Mouse (Mus musculus) testis, postnatal 10 days (tissue): Measurements from ENCODE around the gene Ugp2.
"Not testable (repeated sequence)": the region's sequence is repeated elsewhere in the genome, so short reads cannot be mapped to it uniquely, and the experiment has no call there.

Experiments
- DNase-seq: peaks from one replicate; pipeline ENCODE4 v3.0.0; 2021; ENCODE audit warnings: low spot score

The Ugp2 gene

GRCm38 (mm10) chr11:21332639-21333295, 38.2 kb downstream of the Ugp2 start:
- no peak for DNase-seq

DNA sequence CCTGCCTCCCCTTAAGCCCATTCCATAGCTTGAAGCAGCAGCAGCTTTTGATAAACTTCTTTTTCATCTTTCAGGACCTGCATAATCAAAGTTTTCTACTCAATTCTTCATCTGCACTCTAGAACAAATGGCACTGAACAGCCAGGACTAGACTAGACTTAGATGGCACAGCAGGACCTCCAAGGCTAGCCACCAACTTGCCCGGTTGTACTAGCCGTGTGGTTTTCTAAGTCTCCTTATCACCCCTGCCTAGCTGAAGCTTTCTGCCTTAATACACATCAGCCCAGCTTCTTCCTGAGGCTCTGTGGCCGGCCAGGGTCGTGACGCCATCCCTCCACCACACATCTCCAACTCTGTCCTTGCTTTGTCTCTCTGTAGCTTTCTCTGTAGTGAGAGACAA, 42.9 kb downstream of the Ugp2 start:
- DNase-seq = no peak

GRCm38 (mm10) chr11:21327486-21327885, 43.5 kb downstream of the Ugp2 start:
- no peak for DNase-seq

DNA sequence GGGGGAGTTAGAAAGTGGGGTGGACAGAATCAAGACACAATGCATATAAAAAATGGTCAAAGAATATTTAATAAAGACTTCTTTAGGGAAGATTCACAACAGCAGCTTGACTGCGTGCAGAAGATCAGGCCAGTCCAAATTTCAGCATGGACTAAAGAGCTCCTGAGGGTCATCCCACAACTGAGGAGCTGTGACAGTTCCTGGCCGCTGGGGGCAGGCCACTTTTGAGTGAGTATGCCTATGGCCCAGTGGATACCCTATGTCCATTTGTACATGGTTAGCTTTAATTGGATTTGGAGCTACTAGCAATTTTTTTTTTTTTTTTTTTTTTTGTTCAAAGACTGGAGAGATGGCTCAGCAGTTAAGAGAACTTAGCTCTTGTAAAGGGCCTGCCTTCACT, 44.2 kb downstream of the Ugp2 start:
- no peak for DNase-seq

- no peak for DNase-seq
Measured at GRCm38 (mm10) chr11:21325781-21326180, 45.2 kb downstream of the Ugp2 start.

DNA sequence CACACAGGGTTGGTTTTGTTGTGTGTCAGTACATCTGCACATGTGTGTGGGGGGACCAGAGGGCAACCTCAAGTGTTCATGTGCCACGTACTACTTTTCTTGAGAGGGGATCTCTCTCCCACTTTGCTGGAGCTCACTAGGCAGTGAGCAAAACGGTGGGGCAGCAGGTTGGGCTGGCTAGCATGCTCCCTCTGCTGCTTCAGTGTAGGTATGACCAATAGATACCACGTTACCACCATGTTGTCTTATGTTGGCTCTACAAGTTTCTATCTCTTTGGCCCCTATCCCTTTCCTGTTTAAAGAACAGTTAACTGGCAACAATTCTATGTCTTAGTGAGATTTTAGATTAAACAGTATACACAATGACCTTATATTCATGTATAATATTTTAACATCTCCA, 48.7 kb downstream of the Ugp2 start:
- no peak for DNase-seq

GRCm38 (mm10) chr11:21321577-21321976, 49.4 kb downstream of the Ugp2 start:
- no peak for DNase-seq

- DNase-seq = no peak
Measured at GRCm38 (mm10) chr11:21313922-21314657, 56.9 kb downstream of the Ugp2 start.

GRCm38 (mm10) chr11:21309516-21309915, 61.5 kb downstream of the Ugp2 start:
- DNase-seq = no peak

- no peak for DNase-seq
Measured at GRCm38 (mm10) chr11:21308119-21308518, 62.9 kb downstream of the Ugp2 start.

DNA sequence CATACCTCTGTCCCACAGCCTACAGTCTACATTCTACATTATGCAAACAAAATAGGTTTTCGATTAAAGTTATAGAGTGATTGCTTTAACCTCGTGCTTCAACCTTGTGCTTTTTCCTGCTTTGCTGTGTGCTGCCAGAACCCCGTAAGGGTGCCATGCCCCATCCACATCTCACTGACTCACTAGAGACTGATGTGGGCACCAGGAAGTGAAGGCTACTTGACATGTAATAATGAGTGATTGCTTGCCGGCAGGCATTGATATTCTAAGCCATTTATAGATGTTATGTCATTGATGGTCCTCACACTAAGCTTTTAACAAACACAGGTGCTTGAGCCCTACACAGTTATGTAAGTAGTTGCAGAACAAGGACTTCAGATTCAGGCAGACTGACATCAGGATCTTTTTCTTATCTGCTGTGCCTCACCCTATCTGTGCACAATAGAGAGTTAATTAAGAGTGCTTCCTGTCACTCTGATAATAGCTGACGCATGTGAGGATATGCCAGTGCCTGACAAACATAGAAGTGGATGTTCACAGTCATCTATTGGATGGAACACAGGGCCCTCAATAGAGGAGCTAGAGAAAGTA, 63.8 kb downstream of the Ugp2 start:
- no peak for DNase-seq

GRCm38 (mm10) chr11:21303619-21304018, 67.4 kb downstream of the Ugp2 start:
- no peak for DNase-seq

DNA sequence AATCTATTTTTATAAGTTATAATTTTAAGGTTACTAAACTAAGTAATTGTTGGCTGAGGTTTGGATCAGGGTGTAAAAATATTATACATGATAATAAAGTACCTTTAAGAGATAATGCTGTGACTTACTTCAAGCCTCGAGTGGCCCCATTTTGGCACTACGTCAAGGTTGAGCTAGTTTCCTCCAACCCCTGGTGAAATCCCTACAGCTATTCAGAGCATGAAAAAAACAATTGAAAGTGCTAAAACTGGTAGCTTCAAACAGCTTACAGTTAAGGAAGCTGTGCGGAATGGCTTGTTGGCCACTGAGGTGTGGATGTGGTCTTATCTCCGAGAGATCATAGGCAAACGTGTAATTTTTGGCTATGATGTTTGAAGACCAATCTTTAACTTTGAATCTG, 75.5 kb downstream of the Ugp2 start:
- no peak for DNase-seq

DNA sequence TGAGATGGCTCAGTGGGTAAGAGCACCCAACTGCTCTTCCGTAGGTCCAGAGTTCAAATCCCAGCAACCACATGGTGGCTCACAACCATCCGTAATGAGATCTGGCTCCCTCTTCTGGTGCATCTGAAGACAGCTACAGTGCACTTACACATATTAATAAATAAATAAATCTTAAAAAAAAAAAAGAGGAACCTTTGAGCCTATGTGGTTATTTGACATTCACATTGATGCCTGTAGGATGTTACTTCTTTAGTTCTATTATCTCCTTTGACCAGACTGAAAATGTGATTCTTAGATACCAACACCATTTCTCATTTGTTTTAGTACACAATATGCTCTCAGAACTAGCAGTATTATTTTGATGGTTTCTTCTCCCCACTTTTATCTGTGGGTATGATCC, 82.8 kb downstream of the Ugp2 start:
- not testable (repeated sequence) for DNase-seq

- DNase-seq = no peak
Measured at GRCm38 (mm10) chr11:21286391-21286790, 84.6 kb downstream of the Ugp2 start.

GRCm38 (mm10) chr11:21276151-21276550, 94.8 kb downstream of the Ugp2 start:
- DNase-seq = no peak
